Mouse (Mus musculus): ENCODE measurements around the gene Lpar2.
A peak's percentile ranks its signal among the peaks of the same experiment; 100 is the strongest.

DNA sequence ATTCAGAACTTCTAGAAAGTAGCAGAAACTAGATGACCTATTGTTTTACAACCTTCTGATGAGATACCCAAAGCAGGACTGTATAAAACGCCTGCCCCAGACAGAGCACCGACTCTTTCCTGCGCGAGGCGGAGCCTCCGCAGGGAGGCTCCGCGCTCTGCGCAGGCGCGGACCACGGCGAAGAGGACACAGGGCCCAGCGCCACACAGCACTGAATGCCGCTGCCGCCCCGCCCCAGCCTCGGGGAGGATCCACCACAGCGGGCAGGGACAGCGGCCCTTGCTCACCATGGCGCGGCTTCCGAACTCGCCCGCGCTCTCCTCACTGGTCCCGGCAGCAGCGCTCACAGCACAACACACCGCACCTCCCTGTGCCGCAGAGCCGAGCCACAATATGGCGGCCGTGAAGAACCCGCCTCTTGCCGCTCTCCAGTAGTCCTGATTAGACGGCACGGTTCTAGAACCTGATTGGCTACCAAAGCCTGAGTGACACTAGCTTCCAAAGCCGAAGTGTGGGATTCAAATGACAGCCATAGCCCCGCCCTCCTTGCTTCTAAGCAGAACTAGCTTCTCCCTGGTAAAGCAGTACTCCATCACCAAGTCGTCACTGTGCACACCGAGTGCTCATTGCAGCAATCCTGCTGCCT, 47.6 kb upstream of the Lpar2 start, which contains the start of gene Gm20422:
- peak; percentile 98 for TF ChIP-seq NELFE (IDR thresholded peaks at IDR 0.05; ENCODE audit: low read depth, low read length)
- TF ChIP-seq MYC (IDR thresholded peaks at IDR 0.05; ENCODE audit: low read depth, low read length): no peak; the same call in 1 of the 2 replicates
- TF ChIP-seq POLR2A (IDR thresholded peaks at IDR 0.05; ENCODE audit: control insufficient read depth in 1 of 2, insufficient read depth in 1 of 2, low read depth in 1 of 2, low read length in 2 of 2, poor library complexity in 1 of 2): peak; percentile 98 to 99
- no peak for TF ChIP-seq ZNF384 (IDR thresholded peaks at IDR 0.05; ENCODE audit: low read depth, low read length)
- TF ChIP-seq MAFK (IDR thresholded peaks at IDR 0.05; ENCODE audit: borderline replicate concordance, low read depth, low read length): no peak
- TF ChIP-seq CTCF (IDR thresholded peaks at IDR 0.05 in 2 of 3, conservative IDR thresholded peaks at IDR 0.05 in 1 of 3; ENCODE audit: control insufficient read depth in 1 of 3, insufficient read depth in 1 of 3, low read depth in 2 of 3, low read length in 3 of 3, poor library complexity in 1 of 3, severe bottlenecking in 1 of 3): no peak
- TF ChIP-seq RAD21 (IDR thresholded peaks at IDR 0.05; ENCODE audit: low read depth, low read length): no peak
- peak; percentile 71; the same call in 1 of the 2 replicates for TF ChIP-seq MXI1 (IDR thresholded peaks at IDR 0.05; ENCODE audit: low read depth, low read length)
- peak; percentile 7; the same call in 1 of the 2 replicates for TF ChIP-seq TCF12 (IDR thresholded peaks at IDR 0.05; ENCODE audit: low read depth, low read length)
- TF ChIP-seq JUND (IDR thresholded peaks at IDR 0.05; ENCODE audit: low read depth, low read length): no peak
- TF ChIP-seq USF2 (IDR thresholded peaks at IDR 0.05; ENCODE audit: borderline replicate concordance in 1 of 2, insufficient read depth in 1 of 2, low read depth in 1 of 2, low read length in 2 of 2): no peak
- peak in 1 of 2 experiments; percentile 21; a peak in 1 of 4 replicates for TF ChIP-seq EP300 (IDR thresholded peaks at IDR 0.05; ENCODE audit: low read depth in 1 of 2, low read length in 2 of 2)
- no peak for TF ChIP-seq TAL1 (IDR thresholded peaks at IDR 0.05; ENCODE audit: low read length)
- TF ChIP-seq MEF2A (IDR thresholded peaks at IDR 0.05; ENCODE audit: extremely low read depth, insufficient replicate concordance, low read depth, low read length, poor library complexity, severe bottlenecking): no peak

All from MEL (cell line).